Mouse (Mus musculus): ENCODE data around the gene Spsb1. TPM values are rescaled to one million over a fixed set of nuclear protein-coding genes. Genes with fewer than 3 reads are reported as not detected.

Gene Spsb1
- total RNA-seq, 1 experiment from 2014 or later, result 0.58 TPM

DNA sequence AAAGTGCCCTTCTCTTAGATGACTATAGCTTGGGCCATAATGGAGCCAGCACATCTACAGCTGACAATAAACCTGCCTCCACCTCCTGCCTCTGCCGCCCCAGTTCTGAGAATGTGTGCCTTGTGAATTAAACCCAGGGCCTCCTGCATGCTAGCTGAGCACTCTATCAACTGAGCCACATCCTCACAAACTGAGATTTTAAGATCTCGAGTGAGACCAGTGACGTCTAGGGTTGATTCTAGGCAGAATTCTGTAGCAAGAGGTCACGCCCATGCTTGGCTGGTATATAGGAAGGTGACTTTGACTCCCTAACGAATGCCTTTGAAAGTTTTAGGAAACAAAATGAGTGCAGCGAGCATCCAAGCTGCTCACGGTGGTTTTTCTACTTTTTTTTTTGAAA lies 104.8 kb downstream of the Spsb1 start:
- ATAC-seq (ENCODE audit: extremely low read depth, insufficient number of reproducible peaks, low FRiP score, poor library complexity, severe bottlenecking), result no peak

DNA sequence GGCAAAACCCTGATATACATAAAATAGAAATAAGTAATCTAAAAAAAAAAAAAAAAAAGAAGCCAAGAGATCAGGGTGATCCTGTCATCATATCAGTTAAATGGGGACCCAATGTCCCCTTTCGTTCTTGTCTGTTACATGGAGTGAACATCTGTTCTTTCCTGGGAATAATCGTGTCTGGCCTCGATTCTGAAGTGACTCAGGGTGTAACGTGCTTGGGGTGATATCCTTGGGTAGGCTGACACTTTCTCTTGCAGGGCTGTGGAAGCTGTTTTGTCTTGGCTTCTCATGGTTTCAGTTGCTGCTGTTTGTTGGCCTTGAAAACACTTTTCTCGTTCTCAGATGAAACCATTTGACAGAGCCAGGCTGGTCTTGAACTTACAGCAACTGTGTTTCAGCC lies 105.8 kb downstream of the Spsb1 start:
- no peak for ATAC-seq (ENCODE audit: extremely low read depth, insufficient number of reproducible peaks, low FRiP score, poor library complexity, severe bottlenecking)

DNA sequence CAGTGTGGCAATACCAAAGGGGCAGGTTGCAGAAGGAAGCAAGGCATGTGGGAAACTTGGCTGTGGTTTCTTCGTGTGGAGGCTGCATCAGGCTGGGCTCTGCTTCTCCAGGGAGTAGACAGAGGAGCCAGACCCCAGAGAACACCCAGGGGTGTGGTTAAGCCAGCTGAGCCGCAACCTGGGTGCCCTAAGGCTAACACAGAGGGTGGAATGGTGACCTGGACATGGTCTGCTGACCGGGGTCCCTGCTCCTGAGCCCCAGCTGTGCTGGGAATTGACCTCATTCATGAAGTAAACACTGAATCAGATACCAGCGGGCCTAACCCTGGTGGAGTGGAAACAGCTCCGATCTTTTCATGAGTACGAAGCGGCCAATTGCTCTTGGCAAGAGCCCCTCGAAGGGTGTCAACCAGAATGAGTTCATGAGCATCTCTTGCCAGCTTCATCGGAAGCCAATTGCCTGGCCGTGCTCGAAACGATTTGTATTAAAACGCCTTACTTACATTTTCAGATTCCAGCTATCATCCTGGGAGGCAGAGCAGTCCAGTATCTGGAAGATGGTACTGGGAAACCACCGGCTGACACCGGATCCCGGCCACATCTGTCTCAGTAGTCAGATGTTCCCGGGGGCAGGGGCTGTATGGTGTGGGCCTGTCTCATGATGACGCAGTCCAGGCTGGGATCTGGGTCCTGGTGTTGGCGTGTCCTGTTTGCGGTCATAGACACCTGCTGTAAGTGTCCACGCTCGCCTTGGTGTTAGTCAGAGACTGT lies 107.8 kb downstream of the Spsb1 start:
- no peak for ATAC-seq (ENCODE audit: extremely low read depth, insufficient number of reproducible peaks, low FRiP score, poor library complexity, severe bottlenecking)

Other genes with a start within 250 kb of the Spsb1 start
- 5.8 and 6.6 TPM in 2 replicates for gene Tmem201, start 217.0 kb downstream of the Spsb1 start, total RNA-seq (2017)
- 11.9 and 12.7 TPM in 2 replicates for gene Slc25a33, start 180.8 kb downstream of the Spsb1 start, total RNA-seq (2017)
- gene H6pd, start 54.0 kb upstream of the Spsb1 start, total RNA-seq (2017), result 18.6 and 20.5 TPM in 2 replicates
- gene Gpr157, start 132.3 kb upstream of the Spsb1 start, total RNA-seq (2017), result 0.47 and 0.61 TPM in 2 replicates
- gene Slc2a5, start 164.2 kb upstream of the Spsb1 start, total RNA-seq (2017), result not detected in 2 replicates
- gene Slc2a7, start 193.9 kb upstream of the Spsb1 start, total RNA-seq (2017), result not detected in 2 replicates
- gene Car6, start 246.3 kb upstream of the Spsb1 start, total RNA-seq (2017), result not detected in 2 replicates